8 mouse cellular contexts compared by ENCODE assay signal in the genomic region with DNA sequence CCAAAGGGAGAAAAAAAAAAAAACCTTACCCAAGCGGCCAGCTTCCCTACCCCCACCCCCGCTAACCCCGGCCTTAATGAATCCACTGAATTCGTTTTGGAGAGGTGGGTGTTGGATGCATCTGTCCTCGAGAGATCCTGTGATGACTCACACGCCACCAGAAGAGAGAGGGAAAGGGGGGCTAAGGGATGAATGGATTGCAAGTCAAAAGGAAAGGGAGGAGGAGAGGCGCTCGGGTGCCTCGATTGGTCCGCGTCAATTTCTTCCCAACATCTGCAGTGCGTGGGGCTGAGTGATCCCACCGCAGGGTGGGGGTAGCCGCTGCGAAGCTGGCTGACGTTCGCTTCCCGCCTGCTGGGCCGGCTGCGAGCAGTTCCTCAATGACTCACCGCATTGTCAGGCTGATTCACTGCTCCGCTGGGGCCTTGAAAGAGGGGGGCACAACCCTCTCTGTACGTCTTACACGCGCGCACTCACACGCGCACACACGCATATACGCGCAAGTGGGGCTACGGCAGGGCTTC. TPM values are rescaled to one million over a fixed set of nuclear protein-coding genes. Genes with fewer than 3 reads are reported as not detected.
A peak's percentile ranks its signal among the peaks of the same experiment; 100 is the strongest.
DNase-seq lines count a peak whose midpoint lies in the region; ATAC-seq and TF ChIP-seq lines count a peak whose summit lies in the region.

No protein-coding gene starts in this region.

- H3K27ac ChIP-seq in forebrain, postnatal 0 days (ENCODE audit: low read depth, low read length): peak overlapping the region; percentile 45; the same call in 1 of the 2 replicates
- 0 out of 2 replicates have a peak overlapping the region, but pooled peaks have one; percentile 1 for H3K27ac ChIP-seq in hindbrain, embryonic 11.5 days (ENCODE audit: low read depth, low read length)

- H3K9me3 ChIP-seq in forebrain, postnatal 0 days (ENCODE audit: low read length): no peaks in the 10 kb centered on the region
- no peaks in the 10 kb centered on the region for H3K9me3 ChIP-seq in hindbrain, embryonic 11.5 days (ENCODE audit: control insufficient read depth, low read length)

- peak; percentile 94 for ATAC-seq in forebrain, postnatal 0 days
- ATAC-seq in hindbrain, embryonic 11.5 days (ENCODE audit: low FRiP score): peak; percentile 61
- peak; percentile 74 for ATAC-seq in megakaryocyte progenitor cell, adult 5-6 weeks (replicated peaks; ENCODE audit: poor library complexity)

- no peaks in the 10 kb centered on the region for H3K27me3 ChIP-seq in forebrain, postnatal 0 days (ENCODE audit: insufficient read depth, low read length)
- no peaks in the 10 kb centered on the region for H3K27me3 ChIP-seq in hindbrain, embryonic 11.5 days (ENCODE audit: control insufficient read depth, insufficient read depth, low read length)

- H3K36me3 ChIP-seq in forebrain, postnatal 0 days (ENCODE audit: insufficient read depth): no peaks in the 10 kb centered on the region
- no peaks in the 10 kb centered on the region for H3K36me3 ChIP-seq in hindbrain, embryonic 11.5 days (ENCODE audit: control insufficient read depth, insufficient read depth, low read length)

- intact Hi-C loops in left cerebral cortex, postnatal 14 days (cut with DNase I): no loop called here

- peak; percentile 53 for DNase-seq in ovary, postnatal 36 days (ENCODE audit: low spot score)
- no peak for DNase-seq in ovary, postnatal 14 days (ENCODE audit: low spot score)
- DNase-seq in cerebellum, adult 11-12 months: peak; percentile 52
- peak; percentile 87 for DNase-seq in forebrain, postnatal 0 days
- DNase-seq in hindbrain, embryonic 11.5 days (ENCODE audit: low spot score): peak; percentile 70
- DNase-seq in left cerebral cortex, postnatal 14 days (ENCODE audit: low spot score in 2 of 2): peak; percentile 80 to 93
- peak; percentile 66 for DNase-seq in right cerebral cortex, postnatal 4 days

- H3K4me2 ChIP-seq in forebrain, postnatal 0 days (ENCODE audit: low read depth): peak overlapping the region; percentile 78
- H3K4me2 ChIP-seq in hindbrain, embryonic 11.5 days (replicated peaks; ENCODE audit: low read depth, low read length): peak overlapping the region; percentile 54

- TF ChIP-seq CTCF in forebrain, postnatal 0 days (IDR thresholded peaks at IDR 0.05; ENCODE audit: low read depth): no peak; the same call in 1 of the 2 replicates

- peaks cover 6% of the 10 kb centered on the region; the same call in 1 of the 2 replicates for H3K4me1 ChIP-seq in forebrain, postnatal 0 days (ENCODE audit: insufficient read depth)
- H3K4me1 ChIP-seq in hindbrain, embryonic 11.5 days (replicated peaks; ENCODE audit: control insufficient read depth, insufficient read depth, low read length): peaks cover 6% of the 10 kb centered on the region

- H3K4me3 ChIP-seq in forebrain, postnatal 0 days (ENCODE audit: low read depth, low read length): peak overlapping the region; percentile 40
- peak overlapping the region; percentile 23 for H3K4me3 ChIP-seq in hindbrain, embryonic 11.5 days (ENCODE audit: low read depth, low read length)

- peak overlapping the region; percentile 57 for H3K9ac ChIP-seq in forebrain, postnatal 0 days
- H3K9ac ChIP-seq in hindbrain, embryonic 11.5 days (ENCODE audit: low read depth, low read length): peak overlapping the region; percentile 40

- WGBS in forebrain, postnatal 0 days: 2% methylated on average over 32 of the region's 32 CpGs
- under 1% methylated on average over 32 of the region's 32 CpGs for WGBS in hindbrain, embryonic 11.5 days

RNA-seq across cellular contexts. Expression of a gene that starts 3.7 kb away (rescaled TPM):
- 0.62 and 1.0 TPM in 2 replicates for total RNA-seq in forebrain, postnatal 0 days (2014; rRNA removed)
- 1.5 and 1.6 TPM in 2 replicates for polyA plus RNA-seq in forebrain, postnatal 0 days (2015; fragmentation: Nextera tagmentation; extraction: Ambion mirVana)
- polyA plus RNA-seq in hindbrain, embryonic 11.5 days (2014; fragmentation: Nextera tagmentation; extraction: Ambion mirVana): 13.2 and 14.0 TPM in 2 replicates
- total RNA-seq in left cerebral cortex, postnatal 14 days (2021): under 1 TPM; 0.46 to 0.63 TPM
- total RNA-seq in megakaryocyte progenitor cell, adult 5-6 weeks (2015): 20.7 and 21.1 TPM in 2 replicates
- 5.9 and 6.7 TPM in 2 replicates for total RNA-seq in megakaryocyte progenitor cell, adult 5-6 weeks (2017)

RNA-seq across cellular contexts. Expression of a gene that starts 15.0 kb away (rescaled TPM):
- total RNA-seq in forebrain, postnatal 0 days (2014; rRNA removed): 170 and 209 TPM in 2 replicates
- 67.1 and 69.4 TPM in 2 replicates for polyA plus RNA-seq in forebrain, postnatal 0 days (2015; fragmentation: Nextera tagmentation; extraction: Ambion mirVana)
- 32.2 and 36.6 TPM in 2 replicates for polyA plus RNA-seq in hindbrain, embryonic 11.5 days (2014; fragmentation: Nextera tagmentation; extraction: Ambion mirVana)
- 100 to 1,000 TPM; 194 to 197 TPM for total RNA-seq in left cerebral cortex, postnatal 14 days (2021)
- total RNA-seq in megakaryocyte progenitor cell, adult 5-6 weeks (2015): 18.6 and 20.6 TPM in 2 replicates
- total RNA-seq in megakaryocyte progenitor cell, adult 5-6 weeks (2017): 18.7 and 22.1 TPM in 2 replicates

RNA-seq across cellular contexts. Expression of a gene that starts 23.6 kb away (rescaled TPM):
- total RNA-seq in forebrain, postnatal 0 days (2014; rRNA removed): 0.54 and 1.4 TPM in 2 replicates
- polyA plus RNA-seq in forebrain, postnatal 0 days (2015; fragmentation: Nextera tagmentation; extraction: Ambion mirVana): 0.11 TPM in 1 of 2 replicates, not detected in the other
- 0.06 and 0.08 TPM in 2 replicates for polyA plus RNA-seq in hindbrain, embryonic 11.5 days (2014; fragmentation: Nextera tagmentation; extraction: Ambion mirVana)
- total RNA-seq in left cerebral cortex, postnatal 14 days (2021): under 1 TPM; 0.59 to 0.72 TPM
- 1.5 and 2.0 TPM in 2 replicates for total RNA-seq in megakaryocyte progenitor cell, adult 5-6 weeks (2015)
- total RNA-seq in megakaryocyte progenitor cell, adult 5-6 weeks (2017): 0.54 and 0.58 TPM in 2 replicates

RNA-seq across cellular contexts. Expression of a gene that starts 39.7 kb away (rescaled TPM):
- 72.5 and 77.4 TPM in 2 replicates for total RNA-seq in forebrain, postnatal 0 days (2014; rRNA removed)
- polyA plus RNA-seq in forebrain, postnatal 0 days (2015; fragmentation: Nextera tagmentation; extraction: Ambion mirVana): 63.0 and 67.0 TPM in 2 replicates
- 64.0 and 65.2 TPM in 2 replicates for polyA plus RNA-seq in hindbrain, embryonic 11.5 days (2014; fragmentation: Nextera tagmentation; extraction: Ambion mirVana)
- total RNA-seq in left cerebral cortex, postnatal 14 days (2021): 10 to 100 TPM; 66.1 to 69.5 TPM
- 15.3 and 16.3 TPM in 2 replicates for total RNA-seq in megakaryocyte progenitor cell, adult 5-6 weeks (2015)
- total RNA-seq in megakaryocyte progenitor cell, adult 5-6 weeks (2017): 21.4 and 24.8 TPM in 2 replicates

RNA-seq across cellular contexts. Expression of a gene that starts 51.4 kb away (rescaled TPM):
- 162 and 167 TPM in 2 replicates for total RNA-seq in forebrain, postnatal 0 days (2014; rRNA removed)
- polyA plus RNA-seq in forebrain, postnatal 0 days (2015; fragmentation: Nextera tagmentation; extraction: Ambion mirVana): 24.3 and 26.2 TPM in 2 replicates
- 17.5 and 22.0 TPM in 2 replicates for polyA plus RNA-seq in hindbrain, embryonic 11.5 days (2014; fragmentation: Nextera tagmentation; extraction: Ambion mirVana)
- 100 to 1,000 TPM; 180 to 196 TPM for total RNA-seq in left cerebral cortex, postnatal 14 days (2021)
- total RNA-seq in megakaryocyte progenitor cell, adult 5-6 weeks (2015): 19.0 and 19.1 TPM in 2 replicates
- total RNA-seq in megakaryocyte progenitor cell, adult 5-6 weeks (2017): 19.5 and 25.6 TPM in 2 replicates
